Mouse (Mus musculus): Measurements from ENCODE around the gene Prmt2. TPM values are rescaled to one million over a fixed set of nuclear protein-coding genes. Genes with fewer than 3 reads are reported as not detected.

Gene Prmt2
- polyA plus RNA-seq, 2 experiments: 3.8 to 4.3 TPM

DNA sequence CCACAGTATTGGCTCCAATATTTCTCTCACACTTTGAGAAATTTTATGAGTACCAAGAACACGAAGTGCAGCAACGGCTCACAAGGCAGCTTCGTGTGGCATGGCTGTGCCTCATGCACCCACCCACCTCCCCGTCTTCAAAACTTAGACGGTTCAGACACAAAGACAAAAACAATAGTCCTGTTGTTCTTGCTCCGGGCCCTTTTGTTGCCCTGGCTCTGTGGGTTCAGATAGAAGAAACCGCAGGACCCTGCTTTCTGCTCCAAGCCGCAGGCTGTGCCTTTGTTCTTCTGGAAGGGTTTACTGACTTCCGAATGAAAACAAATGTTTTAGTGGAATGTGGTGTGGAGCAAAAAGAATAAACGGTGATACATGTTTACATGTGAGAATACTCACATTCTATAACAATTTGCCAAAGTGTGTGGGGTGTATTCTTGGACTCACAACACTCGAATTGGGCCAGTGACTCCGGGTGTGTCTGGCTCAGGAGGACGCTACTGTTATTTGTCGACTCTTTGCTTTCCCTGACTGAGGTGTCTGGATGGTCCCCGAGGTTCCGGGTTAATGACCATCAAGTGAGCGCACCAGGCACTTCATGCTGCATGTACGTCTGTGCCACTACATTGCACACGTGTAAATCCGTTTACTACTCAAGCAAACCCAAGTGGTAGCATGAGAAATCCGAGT lies 10.4 kb upstream of the Prmt2 start:
- no peak for ATAC-seq (ENCODE audit: insufficient read depth)
- Histone ChIP-seq H3K4me2 (ENCODE audit: low read depth) (no peak overlapping the region), H3K4me1 (replicated peaks; ENCODE audit: control insufficient read depth in 2 of 2, insufficient read depth in 2 of 2, low read length in 1 of 2) (no peaks in the 10 kb centered on the region), H3K27ac (no peak overlapping the region), H3K9me3 (ENCODE audit: control insufficient read depth, low read length) (no peaks in the 10 kb centered on the region), H3K9ac (replicated peaks) (no peak overlapping the region), H3K4me3 (ENCODE audit: insufficient read depth in 1 of 2, low read depth in 2 of 2, low read length in 2 of 2) (no peak overlapping the region), H3K27me3 (ENCODE audit: control insufficient read depth, insufficient read depth, low read length) (no peaks in the 10 kb centered on the region), H3K36me3 (replicated peaks; ENCODE audit: control insufficient read depth, insufficient read depth, low read depth) (no peaks in the 10 kb centered on the region)
- no peak for DNase-seq (ENCODE audit: low read depth in 3 of 3, low spot score in 3 of 3)
- TF ChIP-seq CTCF (IDR thresholded peaks at IDR 0.05; ENCODE audit: low read depth) (no peak), EP300 (IDR thresholded peaks at IDR 0.05; ENCODE audit: low read depth) (no peak)
- WGBS (ENCODE audit: insufficient replicate concordance): 63% methylated on average over 21 of the region's 21 CpGs

DNA sequence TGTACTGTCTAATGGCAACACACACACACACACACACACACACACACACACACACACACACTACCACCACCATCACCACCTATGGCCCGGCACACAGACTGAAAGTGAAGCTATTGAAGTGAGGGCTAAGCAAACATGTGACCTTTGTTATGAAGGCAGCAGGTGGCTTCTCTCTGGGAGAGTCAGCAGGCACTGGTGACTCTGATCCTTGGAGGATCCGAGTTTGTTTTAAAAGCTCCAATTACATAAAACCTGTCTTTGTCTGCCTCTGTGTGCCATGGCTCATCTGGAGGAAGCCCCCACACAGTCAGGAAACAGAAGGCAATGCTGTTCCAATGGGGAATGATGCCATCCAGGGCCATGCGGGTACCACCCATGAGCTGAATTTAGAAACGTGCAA lies 8.9 kb upstream of the Prmt2 start:
- DNase-seq (ENCODE audit: low read depth in 3 of 3, low spot score in 3 of 3): no peak
- no peaks in the 10 kb centered on the region for H3K9me3 ChIP-seq (ENCODE audit: control insufficient read depth, low read length)
- no peak overlapping the region for H3K27ac ChIP-seq
- 40% methylated on average over 4 of the region's 4 CpGs for WGBS (ENCODE audit: insufficient replicate concordance)
- no peaks in the 10 kb centered on the region for H3K4me1 ChIP-seq (replicated peaks; ENCODE audit: control insufficient read depth in 2 of 2, insufficient read depth in 2 of 2, low read length in 1 of 2)
- H3K36me3 ChIP-seq (replicated peaks; ENCODE audit: control insufficient read depth, insufficient read depth, low read depth): no peaks in the 10 kb centered on the region
- no peak for TF ChIP-seq CTCF (IDR thresholded peaks at IDR 0.05; ENCODE audit: low read depth)
- no peak for TF ChIP-seq EP300 (IDR thresholded peaks at IDR 0.05; ENCODE audit: low read depth)
- H3K4me3 ChIP-seq (ENCODE audit: insufficient read depth in 1 of 2, low read depth in 2 of 2, low read length in 2 of 2): no peak overlapping the region
- no peaks in the 10 kb centered on the region for H3K27me3 ChIP-seq (ENCODE audit: control insufficient read depth, insufficient read depth, low read length)
- H3K4me2 ChIP-seq (ENCODE audit: low read depth): no peak overlapping the region
- H3K9ac ChIP-seq (replicated peaks): no peak overlapping the region
- no peak for ATAC-seq (ENCODE audit: insufficient read depth)

DNA sequence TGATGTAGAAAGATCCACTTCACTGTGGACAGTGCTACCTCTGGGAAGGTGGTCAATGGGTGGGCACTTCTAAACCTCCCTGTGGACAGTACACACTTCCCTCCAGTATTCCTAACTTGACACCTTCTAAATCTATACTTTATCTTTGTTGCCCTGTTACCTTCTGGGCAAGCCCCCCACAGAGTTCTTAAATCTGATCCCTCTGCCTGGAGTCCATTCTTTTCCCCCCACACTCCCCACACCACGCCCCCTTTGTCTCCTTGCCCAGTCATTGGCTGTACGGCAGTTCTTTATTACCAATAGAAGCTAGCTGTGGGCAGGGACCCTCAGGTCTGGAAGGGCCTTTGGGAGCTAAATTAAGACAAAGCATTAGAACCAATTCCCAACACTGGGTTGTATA lies 7.4 kb upstream of the Prmt2 start:
- TF ChIP-seq EP300 (IDR thresholded peaks at IDR 0.05; ENCODE audit: low read depth): no peak
- TF ChIP-seq CTCF (IDR thresholded peaks at IDR 0.05; ENCODE audit: low read depth): no peak
- Histone ChIP-seq H3K27ac (no peak overlapping the region), H3K9me3 (ENCODE audit: control insufficient read depth, low read length) (no peaks in the 10 kb centered on the region), H3K27me3 (ENCODE audit: control insufficient read depth, insufficient read depth, low read length) (no peaks in the 10 kb centered on the region), H3K4me2 (ENCODE audit: low read depth) (no peak overlapping the region), H3K9ac (replicated peaks) (no peak overlapping the region), H3K36me3 (replicated peaks; ENCODE audit: control insufficient read depth, insufficient read depth, low read depth) (no peaks in the 10 kb centered on the region), H3K4me3 (ENCODE audit: insufficient read depth in 1 of 2, low read depth in 2 of 2, low read length in 2 of 2) (no peak overlapping the region), H3K4me1 (replicated peaks; ENCODE audit: control insufficient read depth in 2 of 2, insufficient read depth in 2 of 2, low read length in 1 of 2) (no peaks in the 10 kb centered on the region)
- WGBS (ENCODE audit: insufficient replicate concordance): 57% methylated on average over 2 of the region's 2 CpGs
- ATAC-seq (ENCODE audit: insufficient read depth) (no peak), DNase-seq (ENCODE audit: low read depth in 3 of 3, low spot score in 3 of 3) (no peak)

DNA sequence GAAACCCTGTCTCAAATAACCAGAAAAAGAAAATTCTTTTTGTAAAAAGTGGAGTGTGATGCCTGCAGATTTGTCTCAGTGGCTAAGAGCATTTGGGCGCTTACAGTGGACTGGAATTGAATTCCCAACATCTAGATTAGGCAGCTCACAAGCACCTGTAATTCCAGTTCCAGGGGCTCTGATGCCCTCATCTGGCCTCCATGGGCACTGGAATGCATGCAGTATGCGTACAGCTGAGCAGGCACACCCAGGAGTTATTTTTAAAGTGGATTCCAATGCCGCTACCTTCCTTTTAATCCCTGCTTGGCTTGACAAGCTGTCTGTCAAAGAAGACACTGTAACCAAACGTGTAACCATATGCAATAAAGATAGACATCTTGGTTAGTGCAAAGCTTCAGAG lies 1.7 kb upstream of the Prmt2 start:
- H3K4me3 ChIP-seq (ENCODE audit: insufficient read depth in 1 of 2, low read depth in 2 of 2, low read length in 2 of 2): no peak overlapping the region
- H3K27me3 ChIP-seq (ENCODE audit: control insufficient read depth, insufficient read depth, low read length): no peaks in the 10 kb centered on the region
- H3K4me2 ChIP-seq (ENCODE audit: low read depth): no peak overlapping the region
- DNase-seq (ENCODE audit: low read depth in 3 of 3, low spot score in 3 of 3) (no peak), ATAC-seq (ENCODE audit: insufficient read depth) (no peak)
- no peaks in the 10 kb centered on the region for H3K9me3 ChIP-seq (ENCODE audit: control insufficient read depth, low read length)
- H3K27ac ChIP-seq: no peak overlapping the region
- 53% methylated on average over 4 of the region's 4 CpGs for WGBS (ENCODE audit: insufficient replicate concordance)
- H3K9ac ChIP-seq (replicated peaks): no peak overlapping the region
- no peak for TF ChIP-seq EP300 (IDR thresholded peaks at IDR 0.05; ENCODE audit: low read depth)
- no peak for TF ChIP-seq CTCF (IDR thresholded peaks at IDR 0.05; ENCODE audit: low read depth)
- H3K4me1 ChIP-seq (replicated peaks; ENCODE audit: control insufficient read depth in 2 of 2, insufficient read depth in 2 of 2, low read length in 1 of 2): peaks cover 3% of the 10 kb centered on the region in 2 experiments; a peak in 1 of 4 replicates
- H3K36me3 ChIP-seq (replicated peaks; ENCODE audit: control insufficient read depth, insufficient read depth, low read depth): no peaks in the 10 kb centered on the region

DNA sequence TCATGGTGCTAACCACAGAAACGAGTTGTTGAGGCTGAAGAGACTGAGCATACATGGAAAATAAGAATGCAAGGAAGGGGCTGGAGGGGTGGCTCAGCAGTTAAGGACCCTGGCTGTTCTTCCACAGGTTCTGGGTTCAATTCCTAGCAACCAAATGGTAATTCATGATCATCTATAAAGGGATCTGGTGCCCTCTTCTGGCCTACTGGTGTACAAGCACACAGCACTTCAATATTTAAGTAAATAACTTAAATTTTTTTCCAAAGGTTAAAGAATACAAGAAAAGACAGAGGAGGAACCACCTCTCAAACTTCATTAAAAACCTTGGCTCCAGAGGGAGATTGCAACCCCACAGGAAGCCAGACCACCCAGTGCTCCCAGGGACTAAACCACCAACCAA lies 8.0 kb downstream of the Prmt2 start:
- no peak for DNase-seq (ENCODE audit: low read depth in 3 of 3, low spot score in 3 of 3)
- 31% methylated on average over 1 of the region's 1 CpGs for WGBS (ENCODE audit: insufficient replicate concordance)
- no peak for ATAC-seq (ENCODE audit: insufficient read depth)

More for the DNA sequence above, 8.0 kb downstream of the Prmt2 start:
- Histone ChIP-seq H3K27me3 (ENCODE audit: control insufficient read depth, insufficient read depth, low read length) (no peaks in the 10 kb centered on the region), H3K4me3 (ENCODE audit: insufficient read depth in 1 of 2, low read depth in 2 of 2, low read length in 2 of 2) (no peak overlapping the region), H3K27ac (no peak overlapping the region), H3K4me1 (replicated peaks; ENCODE audit: control insufficient read depth in 2 of 2, insufficient read depth in 2 of 2, low read length in 1 of 2) (no peaks in the 10 kb centered on the region), H3K4me2 (ENCODE audit: low read depth) (no peak overlapping the region), H3K36me3 (replicated peaks; ENCODE audit: control insufficient read depth, insufficient read depth, low read depth) (no peaks in the 10 kb centered on the region), H3K9ac (replicated peaks) (no peak overlapping the region), H3K9me3 (ENCODE audit: control insufficient read depth, low read length) (no peaks in the 10 kb centered on the region)
- TF ChIP-seq EP300 (IDR thresholded peaks at IDR 0.05; ENCODE audit: low read depth) (no peak), CTCF (IDR thresholded peaks at IDR 0.05; ENCODE audit: low read depth) (peak; percentile 37)

All from liver, embryonic 14.5 days (tissue).